Mouse (Mus musculus): ENCODE results near the gene Gmfg. TPM values are rescaled to one million over a fixed set of nuclear protein-coding genes. Genes with fewer than 3 reads are reported as not detected.

Gmfg gene
- polyA plus RNA-seq, 1 experiment from 2014 or later, result 8.3 TPM

- H3K4me3 ChIP-seq (ENCODE audit: low read depth, low read length), result no peak overlapping the region
- 89% methylated on average over 13 of the region's 14 CpGs for WGBS
- DNase-seq (ENCODE audit: low spot score) (no peak), ATAC-seq (replicated peaks; ENCODE audit: insufficient number of reproducible peaks, low FRiP score, low TSS enrichment, low read depth) (no peak)
- H3K4me1 ChIP-seq (ENCODE audit: control insufficient read depth, insufficient read depth, low read length), result no peaks in the 10 kb centered on the region
- no peaks in the 10 kb centered on the region for H3K9me3 ChIP-seq (replicated peaks; ENCODE audit: control insufficient read depth, low read length)
- H3K36me3 ChIP-seq (replicated peaks; ENCODE audit: control insufficient read depth, insufficient read depth, low read depth, low read length), result no peaks in the 10 kb centered on the region
- H3K9ac ChIP-seq (replicated peaks; ENCODE audit: low read length), result no peak overlapping the region
- H3K27me3 ChIP-seq (ENCODE audit: control insufficient read depth, insufficient read depth, low read length), result no peaks in the 10 kb centered on the region
- no peak overlapping the region for H3K4me2 ChIP-seq (ENCODE audit: low read depth, low read length)
- no peak overlapping the region for H3K27ac ChIP-seq (replicated peaks; ENCODE audit: low read depth, low read length)
These were observed 4.7 kb downstream of the Gmfg start for GRCm38 (mm10) chr7:28441776-28442485.

GRCm38 (mm10) chr7:28442688-28443087 lies 5.4 kb downstream of the Gmfg start:
- no peak for DNase-seq (ENCODE audit: low spot score)
- no peaks in the 10 kb centered on the region for H3K4me1 ChIP-seq (ENCODE audit: control insufficient read depth, insufficient read depth, low read length)
- no peak for ATAC-seq (replicated peaks; ENCODE audit: insufficient number of reproducible peaks, low FRiP score, low TSS enrichment, low read depth)
- no peaks in the 10 kb centered on the region for H3K9me3 ChIP-seq (replicated peaks; ENCODE audit: control insufficient read depth, low read length)
- no peaks in the 10 kb centered on the region for H3K36me3 ChIP-seq (replicated peaks; ENCODE audit: control insufficient read depth, insufficient read depth, low read depth, low read length)
- no peak overlapping the region for H3K9ac ChIP-seq (replicated peaks; ENCODE audit: low read length)
- 61% methylated on average over 4 of the region's 4 CpGs for WGBS
- H3K27me3 ChIP-seq (ENCODE audit: control insufficient read depth, insufficient read depth, low read length), result no peaks in the 10 kb centered on the region
- no peak overlapping the region for H3K4me2 ChIP-seq (ENCODE audit: low read depth, low read length)
- no peak overlapping the region for H3K4me3 ChIP-seq (ENCODE audit: low read depth, low read length)
- no peak overlapping the region for H3K27ac ChIP-seq (replicated peaks; ENCODE audit: low read depth, low read length)

GRCm38 (mm10) chr7:28444344-28444974 lies 7.2 kb downstream of the Gmfg start:
- H3K4me2 ChIP-seq (ENCODE audit: low read depth, low read length), result no peak overlapping the region
- H3K4me1 ChIP-seq (ENCODE audit: control insufficient read depth, insufficient read depth, low read length), result no peaks in the 10 kb centered on the region
- no peak overlapping the region for H3K27ac ChIP-seq (replicated peaks; ENCODE audit: low read depth, low read length)
- ATAC-seq (replicated peaks; ENCODE audit: insufficient number of reproducible peaks, low FRiP score, low TSS enrichment, low read depth) (no peak), DNase-seq (ENCODE audit: low spot score) (no peak)
- H3K36me3 ChIP-seq (replicated peaks; ENCODE audit: control insufficient read depth, insufficient read depth, low read depth, low read length), result no peaks in the 10 kb centered on the region
- no peaks in the 10 kb centered on the region for H3K27me3 ChIP-seq (ENCODE audit: control insufficient read depth, insufficient read depth, low read length)
- 84% methylated on average over 13 of the region's 13 CpGs for WGBS
- H3K9ac ChIP-seq (replicated peaks; ENCODE audit: low read length), result no peak overlapping the region
- no peaks in the 10 kb centered on the region for H3K9me3 ChIP-seq (replicated peaks; ENCODE audit: control insufficient read depth, low read length)
- no peak overlapping the region for H3K4me3 ChIP-seq (ENCODE audit: low read depth, low read length)

- peak; percentile 74 for DNase-seq (ENCODE audit: low spot score)
- H3K4me2 ChIP-seq (ENCODE audit: low read depth, low read length), result no peak overlapping the region
- no peaks in the 10 kb centered on the region for H3K9me3 ChIP-seq (replicated peaks; ENCODE audit: control insufficient read depth, low read length)
- no peak overlapping the region for H3K27ac ChIP-seq (replicated peaks; ENCODE audit: low read depth, low read length)
- H3K4me1 ChIP-seq (ENCODE audit: control insufficient read depth, insufficient read depth, low read length), result no peaks in the 10 kb centered on the region
- ATAC-seq (replicated peaks; ENCODE audit: insufficient number of reproducible peaks, low FRiP score, low TSS enrichment, low read depth), result no peak
- WGBS, result 6% methylated on average over 12 of the region's 12 CpGs
- no peaks in the 10 kb centered on the region for H3K36me3 ChIP-seq (replicated peaks; ENCODE audit: control insufficient read depth, insufficient read depth, low read depth, low read length)
- H3K27me3 ChIP-seq (ENCODE audit: control insufficient read depth, insufficient read depth, low read length), result no peaks in the 10 kb centered on the region
- H3K9ac ChIP-seq (replicated peaks; ENCODE audit: low read length), result no peak overlapping the region
- no peak overlapping the region for H3K4me3 ChIP-seq (ENCODE audit: low read depth, low read length)
These were observed 9.2 kb downstream of the Gmfg start for GRCm38 (mm10) chr7:28446446-28446845.

GRCm38 (mm10) chr7:28447101-28447830 lies 10.0 kb downstream of the Gmfg start:
- DNase-seq (ENCODE audit: low spot score), result peak; percentile 27
- Histone ChIP-seq H3K4me3 (ENCODE audit: low read depth, low read length) (no peak overlapping the region), H3K36me3 (replicated peaks; ENCODE audit: control insufficient read depth, insufficient read depth, low read depth, low read length) (no peaks in the 10 kb centered on the region)

GRCm38 (mm10) chr7:28447865-28448820 lies 10.9 kb downstream of the Gmfg start:
- DNase-seq (ENCODE audit: low spot score), result no peak
- WGBS, result 64% methylated on average over 13 of the region's 13 CpGs
- Histone ChIP-seq H3K4me2 (ENCODE audit: low read depth, low read length) (no peak overlapping the region), H3K4me3 (ENCODE audit: low read depth, low read length) (no peak overlapping the region), H3K36me3 (replicated peaks; ENCODE audit: control insufficient read depth, insufficient read depth, low read depth, low read length) (no peaks in the 10 kb centered on the region), H3K27me3 (ENCODE audit: control insufficient read depth, insufficient read depth, low read length) (no peaks in the 10 kb centered on the region), H3K27ac (replicated peaks; ENCODE audit: low read depth, low read length) (no peak overlapping the region), H3K4me1 (ENCODE audit: control insufficient read depth, insufficient read depth, low read length) (no peaks in the 10 kb centered on the region), H3K9ac (replicated peaks; ENCODE audit: low read length) (no peak overlapping the region), H3K9me3 (replicated peaks; ENCODE audit: control insufficient read depth, low read length) (no peaks in the 10 kb centered on the region)
- no peak for ATAC-seq (replicated peaks; ENCODE audit: insufficient number of reproducible peaks, low FRiP score, low TSS enrichment, low read depth)

More at GRCm38 (mm10) chr7:28447101-28447830, 10.0 kb downstream of the Gmfg start:
- H3K9ac ChIP-seq (replicated peaks; ENCODE audit: low read length), result no peak overlapping the region
- no peaks in the 10 kb centered on the region for H3K9me3 ChIP-seq (replicated peaks; ENCODE audit: control insufficient read depth, low read length)
- no peak overlapping the region for H3K4me2 ChIP-seq (ENCODE audit: low read depth, low read length)
- H3K27me3 ChIP-seq (ENCODE audit: control insufficient read depth, insufficient read depth, low read length), result no peaks in the 10 kb centered on the region
- 14% methylated on average over 12 of the region's 12 CpGs for WGBS
- H3K4me1 ChIP-seq (ENCODE audit: control insufficient read depth, insufficient read depth, low read length), result no peaks in the 10 kb centered on the region
- no peak overlapping the region for H3K27ac ChIP-seq (replicated peaks; ENCODE audit: low read depth, low read length)
- ATAC-seq (replicated peaks; ENCODE audit: insufficient number of reproducible peaks, low FRiP score, low TSS enrichment, low read depth), result no peak

- DNase-seq (ENCODE audit: low spot score) (peak; percentile 63), ATAC-seq (replicated peaks; ENCODE audit: insufficient number of reproducible peaks, low FRiP score, low TSS enrichment, low read depth) (peak; percentile 78)
- Histone ChIP-seq H3K4me2 (ENCODE audit: low read depth, low read length) (peak within 1 kb of the TSS; percentile 93), H3K9ac (replicated peaks; ENCODE audit: low read length) (peak within 1 kb of the TSS; percentile 93), H3K27ac (replicated peaks; ENCODE audit: low read depth, low read length) (peak within 1 kb of the TSS; percentile 59; the same call in 1 of the 2 replicates), H3K4me1 (ENCODE audit: control insufficient read depth, insufficient read depth, low read length) (no peaks in the 10 kb centered on the region), H3K36me3 (replicated peaks; ENCODE audit: control insufficient read depth, insufficient read depth, low read depth, low read length) (no peaks in the 10 kb centered on the region), H3K27me3 (ENCODE audit: control insufficient read depth, insufficient read depth, low read length) (no peaks in the 10 kb centered on the region), H3K4me3 (ENCODE audit: low read depth, low read length) (peak within 1 kb of the TSS; percentile 91), H3K9me3 (replicated peaks; ENCODE audit: control insufficient read depth, low read length) (no peaks in the 10 kb centered on the region)
- 2% methylated on average over 19 of the region's 97 CpGs for WGBS
These were observed 14.5 kb downstream of the Gmfg start, which contains the start of gene Lrfn1 for GRCm38 (mm10) chr7:28451531-28452360. TSS of gene Lrfn1 (plus strand) at chr7:28451980.

Data from embryonic facial prominence, embryonic 11.5 days (tissue).